Mouse (Mus musculus): Measurements from ENCODE around the gene Nmt1. TPM values are rescaled to one million over a fixed set of nuclear protein-coding genes. Genes with fewer than 3 reads are reported as not detected.

Gene Nmt1
- total RNA-seq, 2 experiments from 2014 or later, result 61.4 to 63.2 TPM

GRCm38 (mm10) chr11:103004852-103005251, 23.1 kb upstream of the Nmt1 start:
- no peak for DNase-seq
- intact Hi-C loops (cut with DNase I), result no loop called here

- DNase-seq, result no peak
- intact Hi-C loops (cut with DNase I), result no loop called here
These were observed 22.6 kb upstream of the Nmt1 start for GRCm38 (mm10) chr11:103005254-103005981.

- no peak for DNase-seq
- intact Hi-C loops (cut with DNase I), result no loop called here
These were observed 21.5 kb upstream of the Nmt1 start for GRCm38 (mm10) chr11:103006286-103007000.

DNA sequence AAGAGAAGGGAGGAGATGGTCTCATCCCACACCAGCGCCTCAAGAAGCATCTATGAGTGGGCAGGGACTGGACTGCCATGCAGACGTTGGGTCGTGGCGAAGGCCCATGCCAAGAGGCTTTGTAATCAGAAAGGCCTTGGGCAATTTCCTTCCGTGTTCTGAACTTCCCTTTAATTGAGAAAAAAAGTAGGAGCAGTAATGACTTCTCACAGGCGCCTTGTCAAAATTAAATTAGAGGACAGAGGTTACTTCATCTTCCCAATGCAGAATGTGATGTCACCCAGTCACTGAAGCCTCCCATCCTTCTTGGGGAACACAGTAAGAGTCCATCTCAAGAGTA, 21.0 kb upstream of the Nmt1 start:
- DNase-seq, result peak; percentile 60 to 66
- intact Hi-C loops (cut with DNase I), result no loop called here

DNA sequence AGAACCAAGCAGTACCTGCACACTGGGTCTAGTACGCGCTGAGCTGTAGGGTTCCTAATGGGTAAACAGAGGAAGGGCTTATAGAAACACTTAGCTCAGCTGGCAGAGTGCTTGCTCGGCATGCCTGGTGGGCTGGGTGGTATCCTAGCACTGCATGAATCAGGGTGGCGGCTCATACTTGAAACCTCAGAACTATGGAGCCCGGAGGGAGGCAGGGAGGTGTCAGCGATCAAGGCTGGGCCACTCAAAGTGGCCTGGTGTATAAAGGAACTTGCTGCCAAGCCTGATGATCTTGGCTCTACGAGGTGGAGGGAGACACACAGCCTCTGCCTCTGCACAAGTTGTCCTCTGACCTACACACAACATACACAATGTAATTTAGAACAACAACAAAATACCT, 19.4 kb upstream of the Nmt1 start:
- DNase-seq, result no peak

DNA sequence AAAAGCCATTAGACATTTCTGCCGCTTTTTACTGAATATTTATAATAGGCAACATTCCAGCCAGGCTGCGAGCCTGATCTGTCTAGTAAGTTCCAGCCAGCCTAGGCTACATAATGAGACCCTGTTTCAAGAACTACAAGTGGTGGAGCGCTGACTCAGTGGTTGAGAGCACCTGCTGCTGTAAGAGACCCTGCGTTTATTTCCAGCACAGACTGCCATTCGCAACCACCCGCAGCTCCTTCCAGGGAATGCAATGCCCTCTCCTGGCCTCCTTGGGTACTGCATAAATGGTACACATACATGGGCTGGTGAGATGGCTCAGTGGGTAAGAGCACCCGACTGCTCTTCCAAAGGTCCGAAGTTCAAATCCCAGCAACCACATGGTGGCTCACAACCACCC, 18.8 kb upstream of the Nmt1 start:
- DNase-seq, result no peak

More for the DNA sequence above, 19.4 kb upstream of the Nmt1 start:
- intact Hi-C loops (cut with DNase I), result no loop called here

DNA sequence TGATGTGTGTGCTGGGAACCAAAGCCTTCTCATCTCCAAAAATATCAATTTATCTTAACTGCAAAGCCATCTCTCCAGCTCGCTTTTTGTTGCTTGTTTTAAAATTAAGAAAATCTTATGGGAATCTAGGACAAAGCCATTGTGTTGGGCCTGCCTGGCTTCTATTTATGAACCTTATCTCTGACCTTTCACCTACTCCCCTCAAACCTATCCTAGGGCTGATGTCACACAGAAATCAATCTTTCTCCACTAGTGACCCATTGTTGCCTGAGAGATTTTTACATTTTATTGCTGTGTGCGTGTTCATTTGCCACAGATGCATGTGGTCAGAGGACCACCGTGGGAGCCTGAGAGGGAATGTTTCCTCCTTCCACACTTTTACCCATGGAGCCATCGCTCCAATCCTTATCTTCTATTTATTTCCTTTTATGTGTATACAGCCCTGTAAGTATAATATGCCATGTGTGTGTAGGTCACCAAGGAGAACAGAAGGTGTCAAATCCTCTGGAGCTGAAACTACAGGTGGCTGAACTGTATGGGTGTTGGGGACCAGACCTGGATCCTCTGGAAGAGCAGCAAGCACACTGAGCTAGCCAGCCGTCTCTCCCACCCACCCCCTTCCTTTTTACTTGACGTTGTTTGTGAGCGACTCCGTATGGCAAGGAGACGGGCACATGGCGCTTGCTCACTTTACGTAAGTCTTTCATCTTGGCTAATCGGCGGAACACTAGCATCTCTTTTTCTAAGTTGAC, 17.4 kb upstream of the Nmt1 start:
- intact Hi-C loops (cut with DNase I), result no loop called here
- DNase-seq, result no peak

More for the DNA sequence above, 18.8 kb upstream of the Nmt1 start:
- intact Hi-C loops (cut with DNase I), result no loop called here

- DNase-seq, result no peak
- intact Hi-C loops (cut with DNase I), result no loop called here
These were observed 16.8 kb upstream of the Nmt1 start for GRCm38 (mm10) chr11:103011206-103011497.

GRCm38 (mm10) chr11:103015881-103016825, 11.8 kb upstream of the Nmt1 start:
- DNase-seq, result no peak
- intact Hi-C loops (cut with DNase I), result no loop called here

DNA sequence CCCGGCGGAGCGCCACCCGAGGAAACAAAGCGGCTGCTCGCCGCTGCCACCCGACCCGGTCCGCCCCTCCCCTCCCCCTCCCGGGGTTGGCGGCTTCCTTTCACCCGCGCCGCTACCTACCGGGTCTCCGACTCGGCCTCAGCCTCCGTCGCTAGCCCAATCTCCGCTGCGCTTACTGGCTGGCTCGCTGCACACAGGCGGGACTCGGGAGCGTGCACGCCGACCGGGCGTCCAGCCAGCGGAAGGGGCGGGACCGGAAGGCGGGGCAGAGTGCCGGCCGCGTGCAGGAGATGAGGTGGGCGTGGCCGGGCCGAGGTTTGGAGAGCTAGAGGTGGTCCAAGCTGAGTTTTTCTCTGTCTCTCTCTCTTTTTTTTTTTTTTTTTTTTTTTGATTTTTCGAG, 11.1 kb upstream of the Nmt1 start:
- intact Hi-C loops (cut with DNase I), result no loop called here

GRCm38 (mm10) chr11:103017661-103018060, 10.3 kb upstream of the Nmt1 start:
- intact Hi-C loops (cut with DNase I), result no loop called here
- DNase-seq, result no peak

More for the DNA sequence above, 11.1 kb upstream of the Nmt1 start:
- DNase-seq, result peak; percentile 98 to 99

GRCm38 (mm10) chr11:103018860-103019259, 9.1 kb upstream of the Nmt1 start:
- DNase-seq, result no peak

DNA sequence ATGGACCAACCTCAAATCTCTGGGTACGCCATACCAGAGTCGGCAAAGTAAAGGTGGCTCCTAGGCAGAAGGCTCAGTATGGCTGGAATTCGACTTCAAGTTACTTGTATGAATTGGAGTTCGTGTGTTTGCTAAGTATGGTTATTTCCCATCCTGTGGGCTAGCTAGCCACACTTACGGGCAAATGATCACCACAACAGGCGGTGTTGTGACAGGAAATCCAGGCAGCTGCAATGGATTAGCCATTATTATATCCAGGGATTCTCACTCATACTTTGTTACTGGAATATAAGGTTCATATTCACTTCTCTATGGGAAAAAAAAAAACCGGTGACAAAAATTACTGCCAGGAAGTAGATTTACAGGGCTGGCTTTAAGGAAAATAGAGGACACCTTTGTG, 8.7 kb upstream of the Nmt1 start:
- intact Hi-C loops (cut with DNase I), result no loop called here

More at GRCm38 (mm10) chr11:103018860-103019259, 9.1 kb upstream of the Nmt1 start:
- intact Hi-C loops (cut with DNase I), result no loop called here

DNA sequence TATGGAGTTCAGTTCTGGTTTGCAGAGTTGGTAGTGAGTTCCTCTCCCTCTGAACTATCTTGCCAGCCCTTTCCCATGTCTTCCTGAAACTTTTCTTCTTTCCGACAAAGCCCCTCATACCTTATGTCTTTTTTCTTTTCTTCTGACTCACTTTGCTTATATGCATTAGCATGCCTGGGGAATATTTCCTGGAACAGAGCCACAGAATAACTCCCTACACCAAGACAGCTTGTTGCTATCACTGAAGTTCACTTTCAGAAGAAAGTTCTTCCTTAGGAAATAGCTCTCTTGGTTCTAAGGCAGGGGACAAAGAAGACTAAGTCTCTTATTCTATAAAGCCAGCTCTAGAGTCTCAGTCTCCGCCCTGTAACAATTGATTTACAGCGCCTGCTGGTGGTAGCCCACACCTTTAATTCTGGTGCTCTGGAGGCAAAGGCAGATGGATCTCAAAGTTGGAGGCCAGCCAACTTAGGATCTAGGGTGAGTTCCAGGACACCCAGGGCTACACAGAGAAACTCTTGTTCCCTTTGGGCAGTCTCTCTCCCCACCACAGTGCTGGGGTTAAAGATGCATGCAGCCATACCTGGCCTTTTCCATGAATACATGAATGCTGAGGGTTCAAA, 7.2 kb upstream of the Nmt1 start:
- intact Hi-C loops (cut with DNase I), result no loop called here
- DNase-seq, result no peak

More for the DNA sequence above, 8.7 kb upstream of the Nmt1 start:
- DNase-seq, result no peak

GRCm38 (mm10) chr11:103023974-103024373, 4.0 kb upstream of the Nmt1 start:
- DNase-seq, result no peak
- intact Hi-C loops (cut with DNase I), result no loop called here

- intact Hi-C loops (cut with DNase I), result no loop called here
These were observed 1.1 kb upstream of the Nmt1 start for GRCm38 (mm10) chr11:103026901-103027300.

DNA sequence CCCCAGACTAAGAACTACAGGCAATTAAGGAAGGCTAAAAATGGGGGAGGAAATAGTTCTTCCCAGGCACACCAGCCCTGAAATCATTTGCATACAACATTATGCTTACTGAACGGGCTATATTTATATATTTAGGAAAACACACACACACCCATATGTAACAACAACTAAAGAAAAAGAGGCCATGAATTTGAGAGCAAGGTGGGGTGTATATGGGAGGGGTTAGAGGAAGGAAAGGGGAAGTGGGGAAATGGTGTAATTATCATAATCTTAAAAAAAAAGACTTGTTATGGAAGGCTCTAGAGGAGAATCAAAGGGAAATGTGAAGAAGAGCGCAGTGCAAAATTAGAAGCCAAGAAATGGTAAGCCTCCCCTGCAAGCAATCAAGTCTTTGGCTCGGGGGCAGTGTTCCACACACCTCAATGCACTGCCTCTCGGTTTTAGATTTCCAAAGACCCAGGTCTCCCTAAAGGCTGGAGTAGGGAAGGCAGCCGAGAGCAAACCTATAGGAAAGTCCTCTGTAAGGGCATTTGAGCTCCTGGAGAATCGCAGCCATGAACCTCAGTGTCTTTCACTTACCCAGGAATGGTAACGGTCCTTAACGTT, 317 bp upstream of the Nmt1 start:
- DNase-seq, result no peak
- intact Hi-C loops (cut with DNase I), result no loop called here

More at GRCm38 (mm10) chr11:103026901-103027300, 1.1 kb upstream of the Nmt1 start:
- DNase-seq, result no peak

DNA sequence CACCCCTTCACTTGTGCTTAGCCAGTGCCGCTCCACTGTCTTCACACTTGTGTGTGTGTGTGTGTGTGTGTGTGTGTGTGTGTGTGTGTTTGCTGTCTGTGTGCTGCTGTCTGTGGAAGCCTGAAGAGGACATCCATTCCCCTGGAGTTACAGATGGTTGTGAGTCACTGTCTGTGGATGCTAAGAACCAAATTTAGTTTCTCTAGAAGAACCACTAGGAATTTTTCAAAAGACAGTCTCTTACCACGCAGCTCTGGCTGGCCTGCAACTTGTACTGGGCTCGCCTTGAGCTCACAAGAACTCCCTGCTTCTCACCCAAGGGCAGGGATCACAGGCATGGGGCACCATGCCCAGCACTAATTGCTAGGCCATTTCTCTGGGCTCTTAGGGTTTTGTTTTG, 5.0 kb downstream of the Nmt1 start:
- intact Hi-C loops (cut with DNase I), result no loop called here
- DNase-seq, result no peak

DNA sequence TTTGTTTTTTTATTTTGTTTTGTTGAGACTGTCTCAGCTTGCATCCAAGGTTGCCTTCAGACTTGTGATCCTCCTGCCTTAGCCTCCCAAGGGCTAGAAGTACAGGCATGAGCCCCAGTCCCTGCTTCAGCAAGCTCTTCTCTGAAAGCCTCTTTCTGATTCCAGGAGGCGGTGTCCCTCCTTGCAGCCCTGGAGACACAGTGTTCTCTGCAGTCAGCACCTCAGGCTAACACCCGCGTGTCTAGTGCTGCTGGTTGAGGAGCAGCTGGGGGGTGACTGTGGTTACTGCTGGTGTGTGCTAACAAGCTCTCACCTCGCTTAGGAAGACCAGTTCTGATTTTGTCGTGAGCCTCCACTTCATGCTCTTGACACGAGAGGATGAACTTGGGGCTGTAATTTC, 7.0 kb downstream of the Nmt1 start:
- intact Hi-C loops (cut with DNase I), result no loop called here
- DNase-seq, result no peak
